Mouse (Mus musculus) CH12.LX (cell line): ENCODE results near the gene Rita1. TPM values are rescaled to one million over a fixed set of nuclear protein-coding genes. Genes with fewer than 3 reads are reported as not detected.

Experiments used
- DNase-seq: peaks from one replicate; pipeline ENCODE4 v3.0.0-alpha.2; 2013; ENCODE audit errors: extremely low read depth
- H3K27ac ChIP-seq: 2 replicates; pipeline ENCODE4 v1.5.1; 2012; ENCODE audit warnings: low read depth, mild to moderate bottlenecking, control low read depth, moderate library complexity; ENCODE audit not compliant: insufficient read depth
- H3K27me3 ChIP-seq: replicated peaks from 2 replicates; pipeline ENCODE3; 2012; ENCODE audit warnings: inconsistent platforms
- H3K36me3 ChIP-seq, 2 experiments: replicated peaks in 1 of 2; 2 replicates each; pipeline versions ENCODE3 to v1.6.1; 2012; ENCODE audit warnings: inconsistent platforms in 1 of 2, low read length in 1 of 2, mild to moderate bottlenecking in 1 of 2, mixed read lengths in 1 of 2, moderate library complexity in 1 of 2; ENCODE audit not compliant: control insufficient read depth in 1 of 2, insufficient read depth in 1 of 2
- H3K4me1 ChIP-seq, 2 experiments: 2 replicates each; pipeline ENCODE4 v1.6.1; 2012; ENCODE audit warnings: inconsistent platforms in 1 of 2, moderate library complexity in 1 of 2; ENCODE audit not compliant: insufficient read depth in 2 of 2, control insufficient read depth in 1 of 2
- H3K4me2 ChIP-seq: 2 replicates; pipeline ENCODE4 v1.6.1; 2012; ENCODE audit warnings: low read depth, mild to moderate bottlenecking, control low read depth; ENCODE audit not compliant: poor library complexity, insufficient read depth, severe bottlenecking
- H3K4me3 ChIP-seq, 3 experiments: fragments of 150-350 bp in 1 of 3; sonication (generic) in 1 of 3; replicated peaks in 1 of 3; 2 replicates each; pipeline versions ENCODE3 to v1.5.1; 2011 to 2012; ENCODE audit warnings: low read depth in 2 of 3, low read length in 2 of 3, mild to moderate bottlenecking in 2 of 3, moderate library complexity in 2 of 3, control low read depth in 1 of 3, improper control_type of control experiment in 1 of 3, inconsistent platforms in 1 of 3, mixed read lengths in 1 of 3; ENCODE audit not compliant: poor library complexity in 1 of 3
- H3K79me2 ChIP-seq: replicated peaks from 2 replicates; pipeline ENCODE4 v1.6.1; 2012; ENCODE audit warnings: mild to moderate bottlenecking, moderate library complexity; ENCODE audit not compliant: control insufficient read depth, poor library complexity, insufficient read depth, severe bottlenecking; ENCODE audit errors: extremely low read depth
- H3K9ac ChIP-seq: 2 replicates; pipeline ENCODE4 v1.6.1; 2012; ENCODE audit warnings: low read depth, mild to moderate bottlenecking, control low read depth, moderate library complexity; ENCODE audit not compliant: insufficient read depth
- H3K9me3 ChIP-seq: replicated peaks from 2 replicates; pipeline ENCODE3; 2012; ENCODE audit warnings: low read length, inconsistent platforms, mixed read lengths
- CHD1 ChIP-seq: IDR thresholded peaks from 2 replicates; pipeline ENCODE4 v1.6.1; 2012; ENCODE audit warnings: low read depth, low read length, improper control_type of control experiment, inconsistent platforms
- ELF1 ChIP-seq: IDR thresholded peaks from 2 replicates; pipeline ENCODE4 v1.6.1; 2014; ENCODE audit warnings: low read depth, mild to moderate bottlenecking, inconsistent platforms, low read length, improper control_type of control experiment
- ETS1 ChIP-seq: conservative IDR thresholded peaks from 2 replicates; pipeline ENCODE4 v1.6.1; 2012; ENCODE audit warnings: low read depth, mild to moderate bottlenecking, inconsistent platforms, low read length, improper control_type of control experiment, moderate library complexity
- GABPA ChIP-seq: IDR thresholded peaks from 2 replicates; pipeline ENCODE4 v1.6.1; 2012; ENCODE audit warnings: low read depth, low read length, improper control_type of control experiment, inconsistent platforms; ENCODE audit not compliant: insufficient replicate concordance
- HCFC1 ChIP-seq: IDR thresholded peaks from 2 replicates; pipeline ENCODE4 v1.6.1; 2012; ENCODE audit warnings: low read depth, mild to moderate bottlenecking, inconsistent platforms, low read length, improper control_type of control experiment
- JUN ChIP-seq: IDR thresholded peaks from 2 replicates; pipeline ENCODE4 v1.6.1; 2011; ENCODE audit warnings: low read depth, mild to moderate bottlenecking, low read length, improper control_type of control experiment, moderate library complexity; ENCODE audit not compliant: insufficient read depth
- KAT2A ChIP-seq: IDR thresholded peaks from 2 replicates; pipeline ENCODE4 v1.6.1; 2012; ENCODE audit warnings: low read length, improper control_type of control experiment, inconsistent platforms; ENCODE audit not compliant: insufficient replicate concordance
- MAFK ChIP-seq: IDR thresholded peaks from 2 replicates; pipeline ENCODE4 v1.6.1; 2011; ENCODE audit warnings: low read length, improper control_type of control experiment; ENCODE audit not compliant: insufficient replicate concordance
- MAX ChIP-seq: IDR thresholded peaks from 2 replicates; pipeline ENCODE4 v1.6.1; 2011; ENCODE audit warnings: low read length, improper control_type of control experiment
- MAZ ChIP-seq: IDR thresholded peaks from 2 replicates; pipeline ENCODE4 v1.6.1; 2012; ENCODE audit warnings: low read depth, mild to moderate bottlenecking, inconsistent platforms, low read length, improper control_type of control experiment, moderate library complexity
- MEF2A ChIP-seq: IDR thresholded peaks from 2 replicates; pipeline ENCODE4 v1.6.1; 2014; ENCODE audit warnings: low read depth, mild to moderate bottlenecking, inconsistent platforms, low read length, improper control_type of control experiment, borderline replicate concordance
- MYC ChIP-seq: IDR thresholded peaks from 2 replicates; pipeline ENCODE4 v1.6.1; 2011; ENCODE audit warnings: low read depth, mild to moderate bottlenecking, improper control_type of control experiment, low read length
- NELFE ChIP-seq: IDR thresholded peaks from 2 replicates; pipeline ENCODE4 v1.6.1; 2011; ENCODE audit warnings: low read depth, low read length, improper control_type of control experiment
- NRF1 ChIP-seq: IDR thresholded peaks from 2 replicates; pipeline ENCODE4 v1.6.1; 2014; ENCODE audit warnings: low read depth, mild to moderate bottlenecking, inconsistent platforms, low read length, improper control_type of control experiment, moderate library complexity
- POLR2A ChIP-seq: IDR thresholded peaks from 2 replicates; pipeline ENCODE4 v1.6.1; 2011; ENCODE audit warnings: low read depth, mild to moderate bottlenecking, improper control_type of control experiment, low read length
- RAD21 ChIP-seq: IDR thresholded peaks from 2 replicates; pipeline ENCODE4 v1.6.1; 2011; ENCODE audit warnings: low read depth, mild to moderate bottlenecking, low read length, improper control_type of control experiment, moderate library complexity
- SIN3A ChIP-seq: IDR thresholded peaks from 2 replicates; pipeline ENCODE4 v1.6.1; 2012; ENCODE audit warnings: low read length, improper control_type of control experiment, inconsistent platforms
- TBP ChIP-seq: conservative IDR thresholded peaks from 2 replicates; pipeline ENCODE4 v1.6.1; 2011; ENCODE audit warnings: low read depth, low read length, improper control_type of control experiment
- TCF12 ChIP-seq: IDR thresholded peaks from 2 replicates; pipeline ENCODE4 v1.6.1; 2014; ENCODE audit warnings: low read depth, mild to moderate bottlenecking, inconsistent platforms, low read length, improper control_type of control experiment
- UBTF ChIP-seq: IDR thresholded peaks from 2 replicates; pipeline ENCODE4 v1.6.1; 2012; ENCODE audit warnings: low read depth, mild to moderate bottlenecking, inconsistent platforms, low read length, improper control_type of control experiment, moderate library complexity
- USF1 ChIP-seq: IDR thresholded peaks from 2 replicates; pipeline ENCODE4 v1.6.1; 2014; ENCODE audit warnings: low read depth, mild to moderate bottlenecking, inconsistent platforms, low read length, improper control_type of control experiment
- ZC3H11A ChIP-seq: IDR thresholded peaks from 2 replicates; pipeline ENCODE4 v1.6.1; 2012; ENCODE audit warnings: low read depth, mild to moderate bottlenecking, inconsistent platforms, low read length, improper control_type of control experiment
- ZMIZ1 ChIP-seq: IDR thresholded peaks from 2 replicates; pipeline ENCODE4 v1.6.1; 2012; ENCODE audit warnings: low read depth, mild to moderate bottlenecking, inconsistent platforms, low read length, improper control_type of control experiment
- dilution Hi-C: fragments of 300-500 bp; cut with MboI; formaldehyde crosslinking; loops from 2 replicates; pipeline ENCODE4 v1.14.3; 2020; ENCODE audit warnings: low sequenced_read_pairs; ENCODE audit not compliant: extremely low pct_unique_long_range_greater_than_20kb, extremely low pct_ligation_motif_present
- in situ Hi-C: fragments of 300-500 bp; cut with MboI; formaldehyde crosslinking; loops from 3 replicates; pipeline ENCODE4 v1.14.3; 2019; ENCODE audit warnings: low sequenced_read_pairs, low pct_ligation_motif_present, low pct_unique_long_range_greater_than_20kb, mixed read lengths
- polyA plus RNA-seq: library from polyadenylated mRNA; unstranded; fragments of >175 nt; gene quantifications from 2 replicates; pipeline ENCODE4 v1.2.1, GENCODE M21; 2012; ENCODE audit warnings: low read depth; ENCODE audit not compliant: insufficient read length
- total RNA-seq, 2 experiments: library from RNA; depleted of rRNA; stranded (reverse); fragments of 300-350 nt in 1 of 2; fragments of >200 nt in 1 of 2; gene quantifications; 2 replicates each; pipeline ENCODE4 v1.2.3; 2012 to 2014

Gene Rita1
- total and polyA plus RNA-seq, 3 experiments = 6.3 to 10.2 (median 7.3) TPM

DNA sequence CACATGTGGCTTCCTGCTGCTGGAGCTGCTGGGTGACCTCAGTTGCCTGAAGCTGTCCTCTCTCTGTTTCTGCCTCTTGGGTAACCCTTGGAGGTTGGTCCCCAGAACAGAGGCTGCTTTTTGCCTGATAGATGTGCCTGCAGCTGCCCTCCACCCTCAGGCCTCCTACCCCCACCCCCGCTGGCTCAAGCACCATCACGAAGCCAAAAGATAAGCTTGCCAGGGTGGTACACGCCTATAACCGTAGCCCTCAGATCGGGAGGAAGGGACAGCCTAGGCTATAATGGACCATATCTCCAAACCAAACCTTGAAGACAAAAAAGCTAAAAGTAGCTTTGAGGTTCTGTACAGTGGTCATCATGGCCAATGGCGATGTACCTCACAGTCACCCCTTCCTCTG, 12.8 kb downstream of the Rita1 start:
- no peak for DNase-seq
- H3K4me3 ChIP-seq = no peak overlapping the region
- dilution Hi-C loops = no loop called here
- H3K27ac ChIP-seq = no peak overlapping the region
- H3K9me3 ChIP-seq = no peaks in the 10 kb centered on the region
- peaks cover 18% of the 10 kb centered on the region for H3K27me3 ChIP-seq
- no peak for TF ChIP-seq POLR2A
- TF ChIP-seq UBTF = no peak
- TF ChIP-seq MAX = no peak
- TF ChIP-seq HCFC1 = no peak
- TF ChIP-seq TBP = no peak
- TF ChIP-seq MYC = no peak
- TF ChIP-seq ELF1 = no peak
- no peak for TF ChIP-seq MAZ
- TF ChIP-seq ZC3H11A = no peak
- TF ChIP-seq MEF2A = no peak
- TF ChIP-seq KAT2A = no peak
- TF ChIP-seq JUN = no peak
- TF ChIP-seq, all 38 proteins: peak for 0
- Histone ChIP-seq H3K79me2 (no peaks in the 10 kb centered on the region), H3K9ac (no peak overlapping the region), H3K4me1 (peaks cover 0 to 3% of the 10 kb centered on the region in 2 experiments; a peak in 2 of 4 replicates), H3K4me2 (no peak overlapping the region), H3K36me3 (no peaks in the 10 kb centered on the region)
- in situ Hi-C loops = loop anchor here (25.0 kb wide), 2 partner anchors 337 to 462 kb away; no protein-coding TSS in a partner anchor

DNA sequence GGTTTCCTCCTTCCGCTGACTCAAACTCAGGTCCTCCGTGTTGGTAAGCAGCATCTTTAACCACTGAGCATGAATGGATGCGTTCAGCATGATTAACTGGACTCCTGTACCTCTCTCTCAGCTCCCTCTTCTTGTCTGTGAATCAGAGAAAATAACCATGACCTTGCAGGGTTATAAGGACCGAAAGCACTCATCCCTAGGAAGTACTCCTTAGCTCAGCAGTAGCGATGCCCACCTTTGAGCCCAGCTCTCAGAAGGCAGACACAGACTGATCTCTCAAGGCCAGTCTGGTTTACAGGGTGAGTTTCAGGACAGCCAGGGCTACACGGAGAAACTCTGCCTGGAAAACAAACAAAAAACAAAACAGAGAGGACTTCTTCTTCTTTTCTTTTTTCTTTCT, 17.9 kb downstream of the Rita1 start:
- in situ Hi-C loops = no loop called here
- Histone ChIP-seq H3K4me3 (no peak overlapping the region), H3K36me3 (no peaks in the 10 kb centered on the region), H3K4me2 (no peak overlapping the region), H3K27me3 (peaks cover 19% of the 10 kb centered on the region), H3K9ac (no peak overlapping the region), H3K4me1 (peaks cover 0 to 3% of the 10 kb centered on the region in 2 experiments; a peak in 2 of 4 replicates), H3K79me2 (no peaks in the 10 kb centered on the region), H3K9me3 (peaks cover 4% of the 10 kb centered on the region), H3K27ac (no peak overlapping the region)
- no peak for TF ChIP-seq RAD21
- no peak for TF ChIP-seq ETS1
- TF ChIP-seq USF1 = no peak
- TF ChIP-seq GABPA = no peak
- no peak for TF ChIP-seq SIN3A
- TF ChIP-seq POLR2A = no peak
- no peak for TF ChIP-seq MAZ
- TF ChIP-seq NELFE = no peak
- no peak for TF ChIP-seq CHD1
- TF ChIP-seq JUN = no peak
- no peak for TF ChIP-seq ZMIZ1
- TF ChIP-seq HCFC1 = no peak
- no peak for TF ChIP-seq MAFK
- no peak for TF ChIP-seq NRF1
- no peak for TF ChIP-seq TCF12
- no peak for TF ChIP-seq UBTF
- no peak for TF ChIP-seq KAT2A
- TF ChIP-seq ELF1 = no peak
- dilution Hi-C loops = no loop called here
- no peak for DNase-seq
